In genomic region chr1:39670211-39670935, GRCm38 (mm10) we compare ENCODE assay signal across 30 mouse cellular contexts. TPM values are rescaled to one million over a fixed set of nuclear protein-coding genes. Genes with fewer than 3 reads are reported as not detected.
DNase-seq lines count a peak whose midpoint lies in the region; ATAC-seq and TF ChIP-seq lines count a peak whose summit lies in the region.
"Had no signal": no experiment of that assay in that cellular context is flagged by ENCODE, and none has a peak within 500 bp of the region (broad histone marks: within the 10 kb centered on the region; RNA-seq: fewer than 3 reads in every experiment).

No protein-coding gene starts in this region.

- intact Hi-C loops in heart, postnatal 36 days (cut with DNase I) = no loop called here

- no peak overlapping the region for H3K4me3 ChIP-seq in heart, postnatal 0 days (ENCODE audit: low read depth, low read length)
- H3K4me3 ChIP-seq in midbrain, embryonic 15.5 days = no peak overlapping the region
- H3K4me3 ChIP-seq: forebrain, embryonic 10.5 days; gastrocnemius, adult 2 months; hindbrain, embryonic 12.5 days; layer of hippocampus, adult 2 months; limb, embryonic 13.5 days; lung, embryonic 15.5 days; midbrain, embryonic 10.5 days; neural tube, embryonic 12.5 days had no signal

- ATAC-seq in heart, postnatal 0 days (ENCODE audit: insufficient read depth, low read depth) = peak; percentile 33; the same call in 1 of the 2 replicates
- no peak for ATAC-seq in midbrain, embryonic 15.5 days (replicated peaks)
- ATAC-seq: forebrain, embryonic 16.5 days; hindbrain, postnatal 0 days; midbrain, embryonic 16.5 days had no signal

- H3K27ac ChIP-seq in heart, postnatal 0 days (ENCODE audit: low read depth) = no peak overlapping the region
- no peak overlapping the region for H3K27ac ChIP-seq in midbrain, embryonic 15.5 days
- H3K27ac ChIP-seq: forebrain, embryonic 10.5 days; gastrocnemius, adult 2 months; hindbrain, embryonic 12.5 days; hindbrain, postnatal 0 days; layer of hippocampus, adult 2 months; limb, embryonic 13.5 days; lung, embryonic 15.5 days; midbrain, embryonic 10.5 days; neural tube, embryonic 12.5 days had no signal

- TF ChIP-seq CTCF in heart, postnatal 0 days (IDR thresholded peaks at IDR 0.05; ENCODE audit: low read depth) = no peak

- no peaks in the 10 kb centered on the region for H3K36me3 ChIP-seq in heart, postnatal 0 days (replicated peaks; ENCODE audit: control insufficient read depth, insufficient read depth, low read length)
- no peaks in the 10 kb centered on the region for H3K36me3 ChIP-seq in midbrain, embryonic 15.5 days (replicated peaks)
- H3K36me3 ChIP-seq: forebrain, embryonic 10.5 days; hindbrain, embryonic 12.5 days; limb, embryonic 13.5 days; lung, embryonic 15.5 days; midbrain, embryonic 10.5 days; neural tube, embryonic 12.5 days had no signal

- no peak for DNase-seq in heart, postnatal 0 days (ENCODE audit: low spot score)
- DNase-seq in heart, postnatal 36 days = no peak
- peak; percentile 13 for DNase-seq in c-Kit-positive CD71-positive TER-119-positive erythroid progenitor cells, embryonic 14.5 days (ENCODE audit: low spot score)
- peak; percentile 28 for DNase-seq in hindlimb bud, embryonic 11.5 days (ENCODE audit: extremely low spot score, low read depth, low spot score)
- peak; percentile 22 for DNase-seq in mesoderm, embryonic 11.5 days (ENCODE audit: low read depth, low spot score)
- DNase-seq: adrenal gland, postnatal 36 days; B cell, adult 2 months; cerebellum, adult 8-10 months; cerebellum, postnatal 36 days; gastrocnemius, adult 2 months; gastrocnemius, postnatal 36 days; kidney, adult 2 months; kidney, postnatal 36 days; lung, postnatal 4 days; thymus, adult 2 months; thymus, postnatal 4 days had no signal

- no peak overlapping the region for H3K4me2 ChIP-seq in heart, postnatal 0 days (ENCODE audit: low read depth, low read length)
- H3K4me2 ChIP-seq in midbrain, embryonic 15.5 days = no peak overlapping the region
- H3K4me2 ChIP-seq: hindbrain, embryonic 12.5 days; limb, embryonic 13.5 days; liver, embryonic 11.5 days; lung, embryonic 15.5 days; neural tube, embryonic 12.5 days had no signal

- 75% methylated on average over 17 of the region's 17 CpGs for WGBS in heart, postnatal 0 days
- 92% methylated on average over 17 of the region's 17 CpGs for WGBS in midbrain, embryonic 15.5 days

- TF ChIP-seq EP300 in heart, postnatal 0 days (IDR thresholded peaks at IDR 0.05; ENCODE audit: low read depth) = no peak

- H3K9me3 ChIP-seq in heart, postnatal 0 days (replicated peaks; ENCODE audit: control insufficient read depth, low read length) = no peaks in the 10 kb centered on the region
- no peaks in the 10 kb centered on the region for H3K9me3 ChIP-seq in midbrain, embryonic 15.5 days
- H3K9me3 ChIP-seq: hindbrain, embryonic 12.5 days; limb, embryonic 13.5 days; lung, embryonic 15.5 days; midbrain, embryonic 10.5 days; neural tube, embryonic 12.5 days had no signal

- H3K27me3 ChIP-seq in heart, postnatal 0 days (ENCODE audit: control insufficient read depth, insufficient read depth, low read length) = no peaks in the 10 kb centered on the region
- no peaks in the 10 kb centered on the region for H3K27me3 ChIP-seq in midbrain, embryonic 15.5 days (replicated peaks)
- H3K27me3 ChIP-seq: hindbrain, embryonic 12.5 days; limb, embryonic 13.5 days; lung, embryonic 15.5 days; neural tube, embryonic 12.5 days had no signal

- no peak overlapping the region for H3K9ac ChIP-seq in heart, postnatal 0 days (replicated peaks; ENCODE audit: low read depth, low read length)
- no peak overlapping the region for H3K9ac ChIP-seq in midbrain, embryonic 15.5 days
- H3K9ac ChIP-seq: hindbrain, embryonic 12.5 days; limb, embryonic 13.5 days; lung, embryonic 15.5 days; neural tube, embryonic 12.5 days had no signal

- no peaks in the 10 kb centered on the region for H3K4me1 ChIP-seq in heart, postnatal 0 days (ENCODE audit: control insufficient read depth, insufficient read depth)
- no peaks in the 10 kb centered on the region for H3K4me1 ChIP-seq in midbrain, embryonic 15.5 days
- H3K4me1 ChIP-seq: hindbrain, embryonic 12.5 days; lung, embryonic 15.5 days; midbrain, embryonic 10.5 days; neural tube, embryonic 12.5 days had no signal

RNA-seq across cellular contexts. Expression of gene Creg2, which starts 19.1 kb away (rescaled TPM):
- not detected in 2 replicates for total RNA-seq in heart, postnatal 0 days (2014; rRNA removed; ENCODE audit: low replicate concordance)
- 0.01 and 0.03 TPM in 2 replicates for polyA plus RNA-seq in heart, postnatal 0 days (2015; fragmentation: Nextera tagmentation; extraction: Ambion mirVana)
- total RNA-seq in heart, postnatal 36 days (2021) = not detected
- polyA plus RNA-seq in midbrain, embryonic 15.5 days (2015; fragmentation: Nextera tagmentation; extraction: Ambion mirVana) = 8.2 and 9.3 TPM in 2 replicates
- total RNA-seq: gastrocnemius, postnatal 36 days had no signal
- polyA plus RNA-seq: liver, embryonic 11.5 days; liver, embryonic 16.5 days had no signal

RNA-seq across cellular contexts. Expression of gene Rfx8, which starts 50.4 kb away (rescaled TPM):
- total RNA-seq in heart, postnatal 0 days (2014; rRNA removed; ENCODE audit: low replicate concordance) = not detected in 2 replicates
- 0.68 and 0.71 TPM in 2 replicates for polyA plus RNA-seq in heart, postnatal 0 days (2015; fragmentation: Nextera tagmentation; extraction: Ambion mirVana)
- total RNA-seq in heart, postnatal 36 days (2021) = under 1 TPM; 0.19 to 0.46 TPM
- 0.31 and 0.32 TPM in 2 replicates for polyA plus RNA-seq in midbrain, embryonic 15.5 days (2015; fragmentation: Nextera tagmentation; extraction: Ambion mirVana)
- total RNA-seq: adrenal gland, adult 18-20 months; gastrocnemius, adult 2 months; gastrocnemius, postnatal 36 days had no signal
- polyA plus RNA-seq: kidney, adult 2 months; neural tube, embryonic 12.5 days had no signal

Comparison
In these comparisons a context has a peak if more than half of its experiments do, and no peak if none do; other contexts are left out.
1. DNase-seq: peak in c-Kit-positive CD71-positive TER-119-positive erythroid progenitor cells, embryonic 14.5 days (single experiment), hindlimb bud, embryonic 11.5 days (single experiment) and mesoderm, embryonic 11.5 days (single experiment); none in heart, postnatal 0 days (single experiment) and heart, postnatal 36 days (0 of 2).